Mouse (Mus musculus): ENCODE data around the gene Aatk.

Aatk gene

DNA sequence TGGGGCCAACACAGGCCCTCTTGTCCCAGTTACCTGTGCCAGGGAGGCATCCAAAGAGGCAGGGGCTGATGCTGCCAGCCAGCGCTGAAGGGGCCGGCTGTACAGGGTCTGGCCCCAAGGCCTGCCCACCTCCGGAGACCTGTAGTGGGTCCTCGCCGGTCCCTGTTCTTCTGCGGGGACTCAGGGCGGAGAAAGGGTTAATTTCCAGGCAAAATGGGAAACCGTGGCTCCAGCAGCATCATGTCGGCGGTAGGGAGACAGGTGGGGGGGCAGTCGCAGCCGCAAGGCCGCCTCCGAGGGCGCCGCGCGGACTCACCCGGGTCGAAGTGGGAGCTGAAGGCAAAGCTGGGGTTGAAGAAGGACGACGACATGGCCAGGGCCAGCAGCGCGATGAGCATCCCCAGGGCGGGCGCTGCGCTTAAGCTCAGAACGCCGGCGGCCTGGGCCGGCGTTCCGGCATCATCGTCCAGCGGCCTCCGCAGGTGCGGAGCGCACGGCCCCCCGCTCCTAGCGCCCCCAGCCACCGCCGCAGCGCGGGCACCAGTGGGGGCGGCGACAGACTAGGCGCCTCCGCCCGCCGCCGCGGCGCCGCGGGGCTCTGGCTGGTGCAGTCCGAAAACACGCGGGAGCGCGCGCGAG is at the start of gene Aatk:
Gene Aatk, minus strand, starts transcription at position 615 of the 639 bp plus-strand sequence.
- DNase-seq (ENCODE audit: low spot score) = no peak

DNA sequence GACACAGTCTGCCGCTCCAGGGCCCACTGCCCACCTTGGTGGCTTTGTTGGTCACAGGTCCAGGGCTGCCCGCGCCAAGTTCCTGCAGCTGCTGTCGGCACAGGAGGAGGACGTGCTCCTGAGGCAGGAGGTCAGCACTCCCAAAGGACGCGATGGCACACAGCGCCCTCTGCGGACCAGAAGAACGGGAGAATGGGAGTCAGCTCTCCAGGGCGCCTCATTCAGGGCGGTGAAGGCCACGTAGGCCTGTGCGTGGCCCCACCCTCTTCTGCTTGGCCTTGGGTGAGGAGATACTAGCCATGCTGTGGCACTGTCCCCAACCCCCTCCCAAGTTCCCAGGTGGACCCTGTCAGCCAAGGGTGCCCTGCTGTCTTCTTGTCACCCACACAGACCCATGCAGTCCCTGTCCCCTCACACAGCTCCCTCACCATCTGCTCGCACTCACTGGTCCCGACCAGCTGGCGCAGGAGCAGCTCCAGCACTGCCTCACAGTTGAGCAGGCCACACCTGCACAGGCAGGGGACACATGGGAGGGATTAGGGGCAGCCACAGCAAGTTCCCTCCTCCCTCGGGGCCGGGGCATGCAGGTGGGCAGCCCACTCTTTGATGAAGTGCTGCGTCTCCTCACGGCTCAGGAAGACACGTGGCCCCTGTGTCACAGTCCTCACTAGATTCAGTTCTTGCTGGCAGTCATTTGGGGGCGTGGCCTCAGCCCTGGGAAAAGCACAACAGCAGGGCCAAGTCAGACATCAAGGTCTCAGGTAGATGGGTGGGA is 46.0 kb upstream of the Aatk start:
- peak; percentile 72 for DNase-seq (ENCODE audit: low spot score)

DNA sequence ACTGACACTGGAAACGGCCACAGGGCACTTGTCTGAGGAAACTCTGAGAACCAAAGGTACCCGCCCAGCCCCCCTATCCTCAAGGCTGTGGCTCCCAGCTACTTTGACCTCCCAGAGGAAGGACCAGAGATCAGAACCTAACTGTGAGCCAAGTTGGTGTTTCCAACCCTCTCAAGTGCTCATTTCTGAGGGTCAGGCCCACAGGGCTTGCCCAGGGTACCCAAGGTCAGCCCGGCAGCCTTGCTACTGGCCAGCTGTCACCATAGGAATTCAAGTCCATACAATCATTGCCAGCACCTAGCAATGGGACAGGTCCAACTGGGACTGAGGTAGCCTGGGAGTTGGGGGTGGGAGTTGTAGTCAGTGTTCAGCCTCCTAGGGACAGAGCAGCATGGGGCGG is 43.7 kb upstream of the Aatk start:
- DNase-seq (ENCODE audit: low spot score) = no peak

- peak; percentile 98 for DNase-seq (ENCODE audit: low spot score)
Observed at GRCm38 (mm10) chr11:120086702-120087152, 39.8 kb upstream of the Aatk start, which contains the start of gene Cep131. Gene Cep131 (minus strand): TSS chr11:120086827.

- DNase-seq (ENCODE audit: low spot score) = peak; percentile 44
Observed at GRCm38 (mm10) chr11:120085891-120086627, 39.1 kb upstream of the Aatk start.

GRCm38 (mm10) chr11:120080282-120080681 is 33.3 kb upstream of the Aatk start:
- no peak for DNase-seq (ENCODE audit: low spot score)

DNA sequence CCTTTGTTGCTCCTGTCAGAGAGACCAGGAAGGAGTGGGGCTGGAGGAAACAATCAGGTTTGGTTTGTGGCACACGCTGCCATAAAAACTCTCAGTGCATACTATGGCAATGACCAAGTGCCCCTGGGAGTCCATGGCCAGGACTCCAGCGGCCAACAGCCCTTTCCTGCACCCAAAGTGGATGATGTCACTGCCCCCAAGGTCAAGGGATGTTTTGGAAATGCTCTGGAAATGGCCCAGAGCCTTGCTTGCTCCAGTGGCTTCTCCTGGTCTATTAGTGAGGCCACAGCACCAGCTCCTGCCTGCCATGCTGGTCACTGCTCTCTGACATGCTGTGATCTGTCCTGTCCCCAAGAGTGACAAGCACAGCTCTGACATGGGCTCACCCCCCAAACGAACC is 29.2 kb upstream of the Aatk start:
- DNase-seq (ENCODE audit: low spot score) = peak; percentile 41

GRCm38 (mm10) chr11:120072986-120073647 is 26.1 kb upstream of the Aatk start:
- DNase-seq (ENCODE audit: low spot score) = no peak

GRCm38 (mm10) chr11:120071731-120072320 is 24.9 kb upstream of the Aatk start:
- DNase-seq (ENCODE audit: low spot score) = no peak

DNA sequence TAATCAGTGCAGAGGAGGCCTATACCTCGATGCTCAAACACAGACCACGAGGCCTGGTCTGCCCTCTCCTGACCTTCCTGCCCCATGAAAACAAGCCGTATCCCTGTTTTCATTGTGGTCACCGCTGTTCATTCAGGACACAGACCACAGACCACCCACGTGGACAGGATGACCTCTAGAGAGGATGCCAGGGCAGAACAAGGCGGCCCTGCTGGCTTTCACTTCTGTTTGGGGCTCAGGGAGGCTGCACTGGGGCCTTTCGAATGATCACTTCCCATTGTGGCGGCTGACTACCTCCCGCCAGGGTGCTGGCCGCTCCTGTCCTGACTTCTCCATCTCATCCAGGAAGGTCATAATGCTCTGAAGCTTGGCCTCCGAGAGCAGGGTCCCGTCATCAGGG is 24.1 kb upstream of the Aatk start:
- DNase-seq (ENCODE audit: low spot score) = no peak

- no peak for DNase-seq (ENCODE audit: low spot score)
Observed at GRCm38 (mm10) chr11:120070286-120070930, 23.4 kb upstream of the Aatk start.

DNA sequence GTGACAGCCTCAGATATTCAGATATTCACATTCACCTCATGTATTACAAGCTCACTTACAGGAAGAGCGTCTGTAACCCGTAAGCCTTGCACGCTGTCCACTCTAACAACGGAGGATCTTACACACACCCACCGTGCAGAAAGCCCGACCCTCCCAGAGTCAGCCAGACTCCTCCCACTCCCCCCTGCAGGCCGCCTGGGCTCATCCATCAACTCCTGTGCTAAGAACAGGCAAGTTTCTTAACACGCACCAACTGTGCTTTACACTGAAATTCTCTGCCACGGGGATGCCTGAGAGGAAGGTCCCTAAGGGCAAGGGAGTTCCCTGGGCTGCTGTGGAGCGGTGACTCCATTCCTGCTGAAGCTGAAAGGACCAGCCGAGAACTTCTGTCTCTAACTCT is 22.3 kb upstream of the Aatk start:
- DNase-seq (ENCODE audit: low spot score) = no peak

DNA sequence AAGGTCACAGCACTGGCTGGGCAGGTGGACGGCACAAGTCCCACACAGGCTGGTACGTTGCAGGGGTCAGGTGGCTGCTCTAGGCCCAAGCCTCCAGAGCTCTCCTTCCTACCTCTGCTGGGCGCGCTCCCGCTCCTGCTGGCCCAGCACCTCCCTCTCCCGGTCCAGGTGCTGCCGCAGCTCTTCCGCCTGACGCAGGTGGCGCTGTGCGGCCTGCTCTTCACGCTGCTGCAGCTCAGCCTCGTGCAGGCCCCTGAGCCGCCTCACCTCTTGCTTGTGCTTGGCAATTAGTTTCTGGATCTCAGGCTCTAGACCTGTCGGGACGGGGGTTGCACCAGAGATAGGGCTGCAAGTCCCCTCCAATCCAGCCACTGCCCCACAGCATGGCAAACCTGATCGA is 20.9 kb upstream of the Aatk start:
- no peak for DNase-seq (ENCODE audit: low spot score)

- peak; percentile 57 for DNase-seq (ENCODE audit: low spot score)
Observed at GRCm38 (mm10) chr11:120065291-120065690, 18.3 kb upstream of the Aatk start.

- DNase-seq (ENCODE audit: low spot score) = no peak
Observed at GRCm38 (mm10) chr11:120064668-120065040, 17.7 kb upstream of the Aatk start.

DNA sequence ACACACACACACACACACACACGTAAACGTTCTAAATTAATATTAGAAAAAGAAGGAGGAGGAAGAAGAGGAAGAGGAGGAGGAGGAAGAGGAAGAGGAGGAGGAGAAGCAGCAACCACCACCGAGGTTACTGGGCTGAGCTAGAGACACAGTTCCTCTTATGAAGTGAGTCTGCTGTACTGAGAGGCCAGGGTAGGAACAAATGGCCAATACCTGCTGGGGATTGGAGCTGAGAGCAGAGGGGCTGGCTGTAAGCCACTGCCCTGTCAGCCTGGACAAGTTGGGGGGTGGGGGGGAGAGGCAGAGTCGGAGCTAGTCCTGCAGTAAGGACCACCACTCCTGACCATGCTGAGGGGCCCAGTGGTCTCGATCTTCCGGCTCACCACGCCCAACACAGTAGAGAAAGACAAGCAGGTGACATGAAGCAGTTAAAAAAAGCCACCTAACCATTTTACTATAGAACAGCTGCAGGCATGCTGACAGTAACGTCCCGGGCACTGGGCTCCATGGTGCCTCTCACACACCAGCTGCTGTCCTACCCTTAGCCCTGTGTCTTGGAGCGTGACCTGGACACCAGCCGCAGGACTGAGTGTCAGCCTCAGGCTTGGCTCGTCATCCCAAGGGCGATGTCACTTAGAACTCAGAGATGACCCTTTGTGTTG is 17.2 kb upstream of the Aatk start:
- no peak for DNase-seq (ENCODE audit: low spot score)

GRCm38 (mm10) chr11:120063326-120063725 is 16.4 kb upstream of the Aatk start:
- no peak for DNase-seq (ENCODE audit: low spot score)

- no peak for DNase-seq (ENCODE audit: low spot score)
Observed at GRCm38 (mm10) chr11:120060634-120061033, 13.7 kb upstream of the Aatk start.

- DNase-seq (ENCODE audit: low spot score) = no peak
Observed at GRCm38 (mm10) chr11:120055953-120056732, 9.2 kb upstream of the Aatk start.

DNA sequence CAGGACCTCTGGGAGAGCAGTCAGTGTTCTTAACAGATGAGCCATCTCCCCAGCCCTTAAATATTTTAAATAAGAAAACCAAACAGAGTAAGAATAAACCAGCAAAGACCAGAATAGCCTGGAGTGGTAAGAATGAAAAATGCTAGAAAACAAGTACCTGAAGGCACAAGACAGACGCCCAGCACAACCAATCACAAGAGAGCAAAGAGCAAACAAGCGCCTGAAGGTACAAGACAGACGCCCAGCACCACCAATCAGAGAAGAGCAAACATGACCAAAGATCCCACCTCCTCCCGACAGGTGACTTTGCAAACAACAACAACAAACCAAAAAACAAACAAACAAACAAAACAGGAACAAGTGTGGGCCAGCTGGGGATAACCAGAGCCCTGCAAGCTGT is 6.9 kb upstream of the Aatk start:
- DNase-seq (ENCODE audit: low spot score) = no peak

All from ovary, postnatal 36 days (tissue).